In genomic region chr1:165677558-165677957, GRCm38 (mm10) we compare ENCODE assay signal across 19 mouse cellular contexts. TPM values are rescaled to one million over a fixed set of nuclear protein-coding genes. Genes with fewer than 3 reads are reported as not detected.
DNase-seq lines count a peak whose midpoint lies in the region; ATAC-seq and TF ChIP-seq lines count a peak whose summit lies in the region.
"Had no signal": no experiment of that assay in that cellular context is flagged by ENCODE, and none has a peak within 500 bp of the region (broad histone marks: within the 10 kb centered on the region; RNA-seq: fewer than 3 reads in every experiment).

No protein-coding gene starts in this region.

- ATAC-seq in cerebellum, adult (ENCODE audit: insufficient number of reproducible peaks, low FRiP score, low TSS enrichment): no peak
- ATAC-seq in heart, embryonic 16.5 days (replicated peaks; ENCODE audit: extremely low read depth, insufficient read depth, low FRiP score): peak; percentile 23; the same call in 1 of the 2 replicates
- ATAC-seq: intestine, embryonic 16.5 days had no signal

- WGBS in heart, adult 2 months: 36% methylated on average over 4 of the region's 4 CpGs
- 40% methylated on average over 4 of the region's 4 CpGs for WGBS in heart, embryonic 16.5 days

- H3K9me3 ChIP-seq in heart, embryonic 16.5 days (replicated peaks; ENCODE audit: control insufficient read depth, low read length): no peaks in the 10 kb centered on the region
- H3K9me3 ChIP-seq: hindbrain, embryonic 13.5 days; kidney, embryonic 15.5 days; limb, embryonic 15.5 days; liver, embryonic 15.5 days; neural tube, embryonic 13.5 days had no signal

- TF ChIP-seq EP300 in heart, adult 2 months (IDR thresholded peaks at IDR 0.05; ENCODE audit: insufficient read depth, low read depth, low read length): peak; percentile 75; the same call in 1 of the 2 replicates

- peak; percentile 55 to 68 for DNase-seq in cerebellum, postnatal 10 days
- DNase-seq in heart, adult 2 months: peak in 1 of 2 experiments; percentile 49
- DNase-seq in heart, adult 8-10 months (ENCODE audit: low spot score): no peak
- peak; percentile 66 for DNase-seq in gastrocnemius, postnatal 14 days
- DNase-seq in spleen, postnatal 14 days (ENCODE audit: low spot score in 2 of 2): no peak
- DNase-seq in layer of hippocampus, adult 8-10 months (ENCODE audit: low spot score in 2 of 2): no peak
- DNase-seq: adrenal gland, adult 2 months; cerebellum, adult 9-11 months; thymus, adult 2 months had no signal

- peak overlapping the region; percentile 18; the same call in 1 of the 2 replicates for H3K4me2 ChIP-seq in heart, embryonic 16.5 days (ENCODE audit: low read depth, low read length)
- H3K4me2 ChIP-seq: hindbrain, embryonic 13.5 days; kidney, embryonic 15.5 days; limb, embryonic 15.5 days; liver, embryonic 15.5 days; midbrain, embryonic 11.5 days; neural tube, embryonic 13.5 days had no signal

- no peaks in the 10 kb centered on the region for H3K27me3 ChIP-seq in heart, adult 2 months (ENCODE audit: control insufficient read depth, insufficient read depth, low read length)
- H3K27me3 ChIP-seq in heart, embryonic 16.5 days (ENCODE audit: control insufficient read depth, insufficient read depth, low read length): no peaks in the 10 kb centered on the region
- H3K27me3 ChIP-seq: hindbrain, embryonic 13.5 days; kidney, embryonic 15.5 days; limb, embryonic 15.5 days; liver, embryonic 15.5 days; neural tube, embryonic 13.5 days had no signal

- no peak for TF ChIP-seq POLR2A in heart, adult 2 months (IDR thresholded peaks at IDR 0.05; ENCODE audit: insufficient read depth, low read depth, low read length)

- intact Hi-C loops in heart, adult 2 months (cut with DNase I): no loop called here
- intact Hi-C loops in gastrocnemius, postnatal 14 days (cut with DNase I; ENCODE audit: low total_unique reads): no loop called here

- H3K79me2 ChIP-seq in heart, adult 2 months (replicated peaks; ENCODE audit: control insufficient read depth, insufficient read depth, low read length): peaks cover 7% of the 10 kb centered on the region

- H3K9ac ChIP-seq in heart, adult 2 months (ENCODE audit: low read depth, low read length): no peak overlapping the region
- peak overlapping the region; percentile 21 for H3K9ac ChIP-seq in heart, embryonic 16.5 days (ENCODE audit: low read length)
- H3K9ac ChIP-seq: hindbrain, embryonic 13.5 days; kidney, embryonic 15.5 days; limb, embryonic 15.5 days; liver, embryonic 15.5 days; neural tube, embryonic 13.5 days had no signal

- H3K4me3 ChIP-seq in heart, adult 2 months: no peak overlapping the region
- no peak overlapping the region for H3K4me3 ChIP-seq in heart, embryonic 16.5 days (ENCODE audit: low read length)
- H3K4me3 ChIP-seq: hindbrain, embryonic 13.5 days; kidney, embryonic 15.5 days; limb, embryonic 15.5 days; liver, embryonic 15.5 days; neural tube, embryonic 13.5 days had no signal

- H3K4me1 ChIP-seq in heart, adult 2 months (ENCODE audit: control insufficient read depth, insufficient read depth, low read length): peaks cover 53% of the 10 kb centered on the region
- peaks cover 86% of the 10 kb centered on the region for H3K4me1 ChIP-seq in heart, embryonic 16.5 days (ENCODE audit: control insufficient read depth, insufficient read depth, low read length)
- H3K4me1 ChIP-seq: hindbrain, embryonic 13.5 days; neural tube, embryonic 13.5 days had no signal

- TF ChIP-seq CTCF in heart, adult 2 months (IDR thresholded peaks at IDR 0.05): no peak

- peaks cover 35% of the 10 kb centered on the region for H3K36me3 ChIP-seq in heart, adult 2 months (ENCODE audit: control insufficient read depth, insufficient read depth, low read length)
- H3K36me3 ChIP-seq in heart, embryonic 16.5 days (ENCODE audit: control insufficient read depth, insufficient read depth): peaks cover 7% of the 10 kb centered on the region
- H3K36me3 ChIP-seq: hindbrain, embryonic 13.5 days; limb, embryonic 15.5 days; liver, embryonic 15.5 days; neural tube, embryonic 13.5 days had no signal

- peak overlapping the region; percentile 67 for H3K27ac ChIP-seq in heart, adult 2 months
- H3K27ac ChIP-seq in heart, embryonic 16.5 days (ENCODE audit: low read length): peak overlapping the region; percentile 90
- H3K27ac ChIP-seq: hindbrain, embryonic 13.5 days; kidney, embryonic 15.5 days; limb, embryonic 15.5 days; liver, embryonic 15.5 days; macrophage; neural tube, embryonic 13.5 days had no signal

RNA-seq across cellular contexts. Expression of gene Rcsd1, which starts 32.0 kb away (rescaled TPM):
- total RNA-seq in heart, adult 2 months (2021): 10 to 100 TPM; 68.7 to 81.5 TPM
- 57.2 and 86.2 TPM in 2 replicates for polyA plus RNA-seq in heart, adult 2 months (2012; rRNA removed)
- total RNA-seq in heart, adult 8-10 months (2022): 10 to 100 TPM; 64.0 to 99.3 (median 73.2) TPM
- total RNA-seq in gastrocnemius, postnatal 14 days (2021): 100 to 1,000 TPM; 117 to 125 TPM
- polyA plus RNA-seq in heart, embryonic 16.5 days (2015; fragmentation: Nextera tagmentation; extraction: Ambion mirVana): 99.3 and 111 TPM in 2 replicates
- total RNA-seq in layer of hippocampus, adult 8-10 months (2022): 1 to 10 TPM; 4.2 to 8.6 (median 6.3) TPM

RNA-seq across cellular contexts. Expression of gene Mpzl1, which starts 43.2 kb away (rescaled TPM):
- total RNA-seq in heart, adult 2 months (2021): 10 to 100 TPM; 15.1 to 19.7 TPM
- polyA plus RNA-seq in heart, adult 2 months (2012; rRNA removed): 18.3 and 25.6 TPM in 2 replicates
- total RNA-seq in heart, adult 8-10 months (2022): 10 to 100 TPM; 12.3 to 13.6 (median 12.4) TPM
- 10 to 100 TPM; 23.8 to 25.6 TPM for total RNA-seq in gastrocnemius, postnatal 14 days (2021)
- polyA plus RNA-seq in heart, embryonic 16.5 days (2015; fragmentation: Nextera tagmentation; extraction: Ambion mirVana): 95.3 and 104 TPM in 2 replicates
- 10 to 100 TPM; 25.9 to 38.3 (median 31.6) TPM for total RNA-seq in layer of hippocampus, adult 8-10 months (2022)

Comparison
In these comparisons a context has a peak if more than half of its experiments do, and no peak if none do; other contexts are left out.
1. DNase-seq: peak in cerebellum, postnatal 10 days (2 of 2) and gastrocnemius, postnatal 14 days (single experiment); none in heart, adult 8-10 months (single experiment), spleen, postnatal 14 days (0 of 2) and layer of hippocampus, adult 8-10 months (0 of 2).
2. RNA of gene Rcsd1, which starts 32.0 kb away (total RNA-seq): 117 to 125 TPM in gastrocnemius, postnatal 14 days, 68.7 to 81.5 TPM in heart, adult 2 months and 64.0 to 99.3 TPM in heart, adult 8-10 months; 4.2 to 8.6 TPM in layer of hippocampus, adult 8-10 months; every median in the first group is over 4 times any median in the second.